27 mouse cellular contexts compared by ENCODE assay signal in the genomic region with DNA sequence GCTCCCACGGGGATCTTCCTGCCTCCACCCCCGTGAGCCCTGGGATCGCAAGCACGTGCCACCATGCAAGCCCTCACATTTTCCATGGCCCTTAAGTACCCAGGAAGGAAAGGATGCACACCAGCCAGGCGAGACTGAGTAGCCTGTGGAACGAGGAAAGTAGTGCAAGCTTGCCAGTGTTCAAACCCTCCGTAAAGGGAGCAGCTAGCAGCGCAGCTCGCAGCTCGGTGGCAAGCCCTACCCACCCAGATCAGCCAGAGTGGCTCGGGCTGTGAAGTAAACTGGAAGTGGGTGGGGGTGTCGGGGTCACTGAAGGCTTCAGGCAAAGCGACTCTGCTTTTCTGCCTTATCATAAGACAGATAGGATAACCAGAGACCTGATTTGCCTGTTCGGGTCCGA. TPM values are rescaled to one million over a fixed set of nuclear protein-coding genes. Genes with fewer than 3 reads are reported as not detected.
A peak's percentile ranks its signal among the peaks of the same experiment; 100 is the strongest.
DNase-seq lines count a peak whose midpoint lies in the region; ATAC-seq and TF ChIP-seq lines count a peak whose summit lies in the region.
"Had no signal": no experiment of that assay in that cellular context is flagged by ENCODE, and none has a peak within 500 bp of the region (broad histone marks: within the 10 kb centered on the region; RNA-seq: fewer than 3 reads in every experiment).

No protein-coding gene starts in this region.

- no peak for TF ChIP-seq CTCF in heart, postnatal 0 days (IDR thresholded peaks at IDR 0.05; ENCODE audit: low read depth)
- TF ChIP-seq CTCF in kidney, postnatal 0 days (IDR thresholded peaks at IDR 0.05; ENCODE audit: low read depth) = no peak
- no peak for TF ChIP-seq CTCF in MEL (IDR thresholded peaks at IDR 0.05 in 2 of 3, conservative IDR thresholded peaks at IDR 0.05 in 1 of 3; ENCODE audit: control insufficient read depth in 1 of 3, insufficient read depth in 1 of 3, low read depth in 2 of 3, low read length in 3 of 3, poor library complexity in 1 of 3, severe bottlenecking in 1 of 3)

- H3K4me1 ChIP-seq in heart, embryonic 12.5 days (replicated peaks) = peaks cover 5% of the 10 kb centered on the region
- no peaks in the 10 kb centered on the region for H3K4me1 ChIP-seq in heart, postnatal 0 days (ENCODE audit: control insufficient read depth, insufficient read depth)
- H3K4me1 ChIP-seq in kidney, postnatal 0 days (replicated peaks; ENCODE audit: insufficient read depth, low read length) = no peaks in the 10 kb centered on the region
- no peaks in the 10 kb centered on the region for H3K4me1 ChIP-seq in MEL (ENCODE audit: control insufficient read depth in 1 of 2, insufficient read depth in 2 of 2, low read length in 2 of 2)
- H3K4me1 ChIP-seq: embryonic facial prominence, embryonic 12.5 days; hindbrain, embryonic 13.5 days; limb, embryonic 12.5 days; liver, embryonic 15.5 days; neural tube, embryonic 15.5 days had no signal

- H3K79me2 ChIP-seq in MEL (ENCODE audit: control insufficient read depth, insufficient read depth, low read length, poor library complexity) = no peaks in the 10 kb centered on the region

- intact Hi-C loops in heart, postnatal 10 days (cut with DNase I) = no loop called here
- intact Hi-C loops in heart, postnatal 36 days (cut with DNase I) = no loop called here
- intact Hi-C loops in left cerebral cortex, postnatal 4 days (cut with DNase I) = no loop called here

- no peak for TF ChIP-seq EP300 in heart, postnatal 0 days (IDR thresholded peaks at IDR 0.05; ENCODE audit: low read depth)
- TF ChIP-seq EP300 in MEL (IDR thresholded peaks at IDR 0.05; ENCODE audit: low read depth in 1 of 2, low read length in 2 of 2) = no peak

- peak overlapping the region; percentile 63 for H3K4me2 ChIP-seq in heart, embryonic 12.5 days
- peak overlapping the region; percentile 28 for H3K4me2 ChIP-seq in heart, postnatal 0 days (ENCODE audit: low read depth, low read length)
- peak overlapping the region; percentile 31 for H3K4me2 ChIP-seq in kidney, postnatal 0 days (ENCODE audit: low read length)
- H3K4me2 ChIP-seq: embryonic facial prominence, embryonic 12.5 days; hindbrain, embryonic 13.5 days; limb, embryonic 12.5 days; liver, embryonic 15.5 days; neural tube, embryonic 15.5 days had no signal

- H3K36me3 ChIP-seq in heart, embryonic 12.5 days = no peaks in the 10 kb centered on the region
- no peaks in the 10 kb centered on the region for H3K36me3 ChIP-seq in heart, postnatal 0 days (replicated peaks; ENCODE audit: control insufficient read depth, insufficient read depth, low read length)
- no peaks in the 10 kb centered on the region for H3K36me3 ChIP-seq in kidney, postnatal 0 days (ENCODE audit: insufficient read depth, low read length)
- no peaks in the 10 kb centered on the region for H3K36me3 ChIP-seq in MEL (ENCODE audit: control insufficient read depth in 1 of 2, insufficient read depth in 2 of 2, low read length in 2 of 2)
- H3K36me3 ChIP-seq: embryonic facial prominence, embryonic 12.5 days; hindbrain, embryonic 13.5 days; limb, embryonic 12.5 days; liver, embryonic 15.5 days; neural tube, embryonic 15.5 days had no signal

- H3K27ac ChIP-seq in heart, embryonic 12.5 days (ENCODE audit: poor library complexity, severe bottlenecking) = no peak overlapping the region
- no peak overlapping the region for H3K27ac ChIP-seq in heart, postnatal 0 days (ENCODE audit: low read depth)
- no peak overlapping the region for H3K27ac ChIP-seq in kidney, postnatal 0 days
- no peak overlapping the region for H3K27ac ChIP-seq in MEL (ENCODE audit: control insufficient read depth, low read depth, low read length)
- H3K27ac ChIP-seq: embryonic facial prominence, embryonic 12.5 days; hindbrain, embryonic 13.5 days; limb, embryonic 12.5 days; liver, embryonic 15.5 days; macrophage; neural tube, embryonic 15.5 days had no signal

- no peaks in the 10 kb centered on the region for H3K9me3 ChIP-seq in heart, embryonic 12.5 days (replicated peaks)
- H3K9me3 ChIP-seq in heart, postnatal 0 days (replicated peaks; ENCODE audit: control insufficient read depth, low read length) = no peaks in the 10 kb centered on the region
- no peaks in the 10 kb centered on the region for H3K9me3 ChIP-seq in kidney, postnatal 0 days (replicated peaks; ENCODE audit: low read length)
- H3K9me3 ChIP-seq in MEL (replicated peaks; ENCODE audit: insufficient read depth, low read length) = no peaks in the 10 kb centered on the region
- H3K9me3 ChIP-seq: embryonic facial prominence, embryonic 12.5 days; hindbrain, embryonic 13.5 days; liver, embryonic 15.5 days; neural tube, embryonic 15.5 days had no signal

- no peak for TF ChIP-seq POLR2A in MEL (IDR thresholded peaks at IDR 0.05; ENCODE audit: control insufficient read depth in 1 of 2, insufficient read depth in 1 of 2, low read depth in 1 of 2, low read length in 2 of 2, poor library complexity in 1 of 2)

- peak overlapping the region; percentile 25 for H3K4me3 ChIP-seq in heart, embryonic 12.5 days
- H3K4me3 ChIP-seq in heart, postnatal 0 days (ENCODE audit: low read depth, low read length) = 0 out of 2 replicates have a peak overlapping the region, but pooled peaks have one; percentile 2
- no peak overlapping the region for H3K4me3 ChIP-seq in kidney, postnatal 0 days (replicated peaks; ENCODE audit: low read depth, low read length)
- no peak overlapping the region for H3K4me3 ChIP-seq in MEL (ENCODE audit: control insufficient read depth in 1 of 2, insufficient read depth in 1 of 2, low read depth in 2 of 2, low read length in 2 of 2)
- H3K4me3 ChIP-seq: embryonic facial prominence, embryonic 12.5 days; hindbrain, embryonic 13.5 days; limb, embryonic 12.5 days; liver, embryonic 15.5 days; neural tube, embryonic 15.5 days had no signal

- no peaks in the 10 kb centered on the region for H3K27me3 ChIP-seq in heart, embryonic 12.5 days (replicated peaks)
- no peaks in the 10 kb centered on the region for H3K27me3 ChIP-seq in heart, postnatal 0 days (ENCODE audit: control insufficient read depth, insufficient read depth, low read length)
- no peaks in the 10 kb centered on the region for H3K27me3 ChIP-seq in kidney, postnatal 0 days (ENCODE audit: insufficient read depth, low read length)
- no peaks in the 10 kb centered on the region; a peak in 1 of 4 replicates for H3K27me3 ChIP-seq in MEL (ENCODE audit: control insufficient read depth in 1 of 2, insufficient read depth in 2 of 2, low read length in 2 of 2)
- H3K27me3 ChIP-seq: embryonic facial prominence, embryonic 12.5 days; hindbrain, embryonic 13.5 days; limb, embryonic 12.5 days; neural tube, embryonic 15.5 days had no signal

- peak overlapping the region; percentile 41; the same call in 1 of the 2 replicates for H3K9ac ChIP-seq in heart, embryonic 12.5 days
- H3K9ac ChIP-seq in heart, postnatal 0 days (replicated peaks; ENCODE audit: low read depth, low read length) = no peak overlapping the region
- H3K9ac ChIP-seq in kidney, postnatal 0 days (ENCODE audit: low read depth, low read length) = no peak overlapping the region
- no peak overlapping the region for H3K9ac ChIP-seq in MEL (ENCODE audit: control insufficient read depth, low read depth, low read length, poor library complexity, severe bottlenecking)
- H3K9ac ChIP-seq: embryonic facial prominence, embryonic 12.5 days; hindbrain, embryonic 13.5 days; limb, embryonic 12.5 days; liver, embryonic 15.5 days; neural tube, embryonic 15.5 days had no signal

- no peak for TF ChIP-seq RAD21 in MEL (IDR thresholded peaks at IDR 0.05; ENCODE audit: low read depth, low read length)

- ATAC-seq in heart, embryonic 12.5 days (ENCODE audit: insufficient number of reproducible peaks, low FRiP score) = no peak
- no peak for ATAC-seq in heart, postnatal 0 days (ENCODE audit: insufficient read depth, low read depth)
- 0 out of 2 replicates have a peak, but pooled peaks have one; percentile 57 for ATAC-seq in kidney, postnatal 0 days (replicated peaks; ENCODE audit: low FRiP score, low read depth)
- ATAC-seq: CD4-positive, CD25-positive, alpha-beta regulatory T cell, adult 4 months; forebrain, embryonic 14.5 days; lung, postnatal 0 days had no signal

- DNase-seq in heart, postnatal 10 days = no peak
- DNase-seq in heart, postnatal 0 days (ENCODE audit: low spot score) = peak; percentile 8
- no peak for DNase-seq in heart, postnatal 36 days
- DNase-seq in kidney, postnatal 0 days (ENCODE audit: low spot score) = peak; percentile 29
- DNase-seq in kidney, adult 9 months = no peak
- DNase-seq in MEL (ENCODE audit: low read depth, low spot score) = no peak
- DNase-seq in left cerebral cortex, postnatal 4 days = no peak
- DNase-seq: adrenal gland, postnatal 25 days; cerebellum, adult 11-12 months; cerebellum, adult 9-11 months; embryo, embryonic 11 days; gastrocnemius, postnatal 14 days; kidney, adult 11 months; layer of hippocampus, adult 9-11 months; midbrain, embryonic 14.5 days; retina, postnatal 1 day; right cerebral cortex, postnatal 14 days had no signal

- WGBS in heart, embryonic 12.5 days = 29% methylated on average over 15 of the region's 15 CpGs
- WGBS in heart, postnatal 0 days = 21% methylated on average over 15 of the region's 15 CpGs
- WGBS in kidney, postnatal 0 days = 24% methylated on average over 15 of the region's 15 CpGs

TF ChIP-seq in MEL, 35 proteins besides CTCF, POLR2A, EP300 and RAD21:
- peak; percentile 20; the same call in 1 of the 2 replicates for TF ChIP-seq RCOR1 (IDR thresholded peaks at IDR 0.05; ENCODE audit: low read depth, low read length)
- TF ChIP-seq ELF1 (IDR thresholded peaks at IDR 0.05; ENCODE audit: low read depth, low read length) = no peak

RNA-seq across cellular contexts. Expression of a gene that starts 20.5 kb away (rescaled TPM):
- polyA plus RNA-seq in heart, embryonic 12.5 days (2016; fragmentation: Nextera tagmentation; extraction: Ambion mirVana) = 97.0 and 99.7 TPM in 2 replicates
- total RNA-seq in heart, postnatal 10 days (2021) = 100 to 1,000 TPM; 185 to 196 TPM
- total RNA-seq in heart, postnatal 0 days (2014; rRNA removed; ENCODE audit: low replicate concordance) = 86.4 and 107 TPM in 2 replicates
- polyA plus RNA-seq in heart, postnatal 0 days (2015; fragmentation: Nextera tagmentation; extraction: Ambion mirVana) = 58.5 and 65.3 TPM in 2 replicates
- 10 to 100 TPM; 53.7 to 67.6 TPM for total RNA-seq in heart, postnatal 36 days (2021)
- polyA plus RNA-seq in kidney, postnatal 0 days (2015; fragmentation: Nextera tagmentation; extraction: Ambion mirVana) = 2.3 and 2.4 TPM in 2 replicates
- total RNA-seq in MEL (2012; rRNA removed) = 76.6 and 92.6 TPM in 2 replicates
- polyA plus RNA-seq in MEL (2012; ENCODE audit: insufficient read depth in 1 of 2, insufficient read length in 2 of 2, low read depth in 1 of 2, low replicate concordance in 2 of 2, missing spikeins in 1 of 2) = 10 to 100 TPM; 37.4 to 95.5 TPM
- 1 to 10 TPM; 2.9 to 3.1 TPM for total RNA-seq in left cerebral cortex, postnatal 4 days (2021)
- polyA plus RNA-seq: CD4-positive, CD25-positive, alpha-beta regulatory T cell, adult 4 months had no signal

Comparison
In these comparisons a context has a peak if more than half of its experiments do, and no peak if none do; other contexts are left out.
1. DNase-seq: peak in heart, postnatal 0 days (single experiment) and kidney, postnatal 0 days (single experiment); none in heart, postnatal 10 days (0 of 2), heart, postnatal 36 days (0 of 2), kidney, adult 9 months (single experiment), MEL (single experiment) and left cerebral cortex, postnatal 4 days (single experiment).
2. H3K4me3 ChIP-seq: peak in heart, embryonic 12.5 days (single experiment) and heart, postnatal 0 days (single experiment); none in kidney, postnatal 0 days (single experiment) and MEL (0 of 2).
3. RNA of a gene that starts 20.5 kb away (total RNA-seq): 185 to 196 TPM in heart, postnatal 10 days, 76.6 to 92.6 TPM in MEL, 86.4 to 107 TPM in heart, postnatal 0 days and 53.7 to 67.6 TPM in heart, postnatal 36 days; 2.9 to 3.1 TPM in left cerebral cortex, postnatal 4 days; every median in the first group is over 10 times any median in the second.
4. Peak in every context shown above with its lines, with median percentiles within 50 percentile points of each other: H3K4me2 ChIP-seq.